Mouse (Mus musculus) lung, adult 2 months (tissue): ENCODE data around the gene Tnfrsf14.

ENCODE experiments used
- CTCF ChIP-seq: fragments of 200-500 bp; IDR thresholded peaks from 2 replicates; pipeline ENCODE4 v1.5.1; 2011; ENCODE audit warnings: mild to moderate bottlenecking, low read length, control low read depth; ENCODE audit not compliant: insufficient read depth
- POLR2A ChIP-seq: fragments of 200-500 bp; IDR thresholded peaks from 2 replicates; pipeline ENCODE4 v1.6.1; 2011; ENCODE audit warnings: low read depth, mild to moderate bottlenecking, control low read depth, low read length, borderline replicate concordance; ENCODE audit errors: extremely low read depth

DNA sequence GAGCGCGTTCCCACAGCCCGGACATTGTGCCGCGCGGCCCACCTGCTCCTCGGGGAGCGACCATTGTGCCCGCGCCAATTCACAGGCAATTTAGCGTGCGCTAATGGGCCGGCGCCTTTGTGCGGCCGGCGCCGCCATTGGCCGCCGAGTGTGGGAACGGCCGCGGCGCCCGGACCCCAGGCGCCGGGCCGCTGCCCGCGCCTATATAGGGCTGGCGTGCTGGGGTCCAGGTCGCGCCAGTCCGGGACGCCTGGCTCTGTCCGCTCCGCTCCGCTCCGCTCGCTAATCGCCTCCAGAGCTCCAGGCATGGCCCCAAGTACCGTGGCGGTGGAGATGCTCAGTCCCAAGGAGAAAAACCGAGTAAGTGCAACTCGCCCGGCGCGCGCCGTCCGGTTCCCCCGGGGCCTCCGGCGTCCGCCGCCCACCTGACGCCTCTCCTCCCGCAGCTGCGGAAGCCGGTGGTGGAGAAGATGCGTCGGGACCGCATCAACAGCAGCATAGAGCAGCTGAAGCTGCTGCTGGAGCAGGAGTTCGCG is 32.4 kb upstream of the Tnfrsf14 start, which contains the start of gene Hes5:
- TF ChIP-seq CTCF (no peak), POLR2A (no peak)
